Mouse (Mus musculus) embryonic fibroblast, embryonic 13.5 days (primary cell): ENCODE results near the gene Plod2. TPM values are rescaled to one million over a fixed set of nuclear protein-coding genes. Genes with fewer than 3 reads are reported as not detected.

Experiments used
- H3K27ac ChIP-seq: 2 replicates; pipeline ENCODE4 v1.5.1; 2012; ENCODE audit warnings: low read length, control low read depth, inconsistent platforms; ENCODE audit not compliant: insufficient read depth
- H3K4me1 ChIP-seq: 2 replicates; pipeline ENCODE4 v1.6.1; 2011; ENCODE audit warnings: low read length; ENCODE audit not compliant: control insufficient read depth, insufficient read depth
- H3K4me3 ChIP-seq: 2 replicates; pipeline ENCODE4 v1.5.1; 2011; ENCODE audit warnings: mild to moderate bottlenecking, control low read depth, low read length; ENCODE audit not compliant: insufficient read depth
- CTCF ChIP-seq: IDR thresholded peaks from 2 replicates; pipeline ENCODE4 v1.5.1; 2011; ENCODE audit warnings: mild to moderate bottlenecking, control low read depth, low read length, moderate library complexity, borderline replicate concordance; ENCODE audit not compliant: insufficient read depth
- POLR2A ChIP-seq: IDR thresholded peaks from 2 replicates; pipeline ENCODE4 v1.6.1; 2011; ENCODE audit warnings: low read depth, mild to moderate bottlenecking, control low read depth, low read length, moderate library complexity
- polyA plus RNA-seq: library from polyadenylated mRNA; stranded (reverse); fragments of >200 nt; gene quantifications from 2 replicates; pipeline ENCODE4 v1.2.4, GENCODE M21; 2011; ENCODE audit warnings: low read depth; ENCODE audit not compliant: missing spikeins, insufficient read length

The Plod2 gene
- polyA plus RNA-seq, 1 experiment, result 107 TPM

DNA sequence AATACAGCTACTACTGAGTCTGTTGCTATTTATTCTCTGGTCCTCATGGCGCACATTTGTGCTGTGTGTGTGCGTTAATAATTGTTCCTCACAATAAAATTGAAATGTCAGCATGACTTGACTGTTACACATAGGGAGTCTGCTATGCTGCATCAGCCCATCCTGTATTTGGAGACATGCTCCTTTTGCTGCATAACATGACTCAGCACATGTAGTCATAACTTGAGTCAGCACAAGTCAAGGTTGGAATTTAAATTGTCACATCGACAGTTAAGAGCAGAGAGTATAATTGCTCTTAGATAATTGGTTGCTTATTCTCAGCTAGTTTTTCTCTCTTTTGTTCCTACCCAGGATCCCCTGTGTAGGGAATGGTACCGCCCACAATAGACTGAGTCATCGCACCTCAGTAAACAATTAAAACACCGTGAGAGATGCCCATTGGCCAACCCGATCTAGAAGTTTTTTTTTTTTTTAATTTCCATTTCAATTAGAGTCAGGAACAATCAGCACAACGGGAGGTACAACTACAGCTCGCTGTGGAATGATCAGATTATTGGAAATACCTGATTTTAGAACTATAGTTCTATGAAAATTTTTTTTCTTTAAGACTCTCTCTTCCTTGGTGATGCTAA lies 55.0 kb downstream of the Plod2 start:
- H3K4me3 ChIP-seq, result no peak overlapping the region
- no peak overlapping the region for H3K27ac ChIP-seq
- TF ChIP-seq CTCF (no peak), POLR2A (no peak)
- H3K4me1 ChIP-seq, result no peaks in the 10 kb centered on the region

DNA sequence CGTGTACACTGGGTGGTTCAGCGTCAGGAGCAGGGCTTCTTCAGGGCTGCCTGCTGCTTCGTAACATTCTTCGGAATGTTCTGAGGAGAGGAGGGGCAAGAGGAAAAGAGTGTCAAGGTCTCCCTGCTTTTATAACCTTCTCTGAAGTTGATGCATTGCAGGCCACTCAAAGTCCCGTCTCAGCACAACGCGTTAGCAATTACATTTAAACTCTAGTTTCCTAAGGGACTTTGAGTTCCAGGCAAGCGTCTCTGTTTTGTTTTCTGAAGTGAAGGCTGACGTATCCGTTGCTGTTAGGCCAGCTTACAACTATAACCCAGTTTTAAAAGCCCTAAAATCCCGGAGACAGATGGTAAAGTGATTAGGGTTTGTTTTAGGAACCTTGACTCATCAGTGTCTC lies 55.8 kb downstream of the Plod2 start:
- TF ChIP-seq CTCF (no peak), POLR2A (no peak)
- Histone ChIP-seq H3K27ac (no peak overlapping the region), H3K4me1 (no peaks in the 10 kb centered on the region), H3K4me3 (no peak overlapping the region)

DNA sequence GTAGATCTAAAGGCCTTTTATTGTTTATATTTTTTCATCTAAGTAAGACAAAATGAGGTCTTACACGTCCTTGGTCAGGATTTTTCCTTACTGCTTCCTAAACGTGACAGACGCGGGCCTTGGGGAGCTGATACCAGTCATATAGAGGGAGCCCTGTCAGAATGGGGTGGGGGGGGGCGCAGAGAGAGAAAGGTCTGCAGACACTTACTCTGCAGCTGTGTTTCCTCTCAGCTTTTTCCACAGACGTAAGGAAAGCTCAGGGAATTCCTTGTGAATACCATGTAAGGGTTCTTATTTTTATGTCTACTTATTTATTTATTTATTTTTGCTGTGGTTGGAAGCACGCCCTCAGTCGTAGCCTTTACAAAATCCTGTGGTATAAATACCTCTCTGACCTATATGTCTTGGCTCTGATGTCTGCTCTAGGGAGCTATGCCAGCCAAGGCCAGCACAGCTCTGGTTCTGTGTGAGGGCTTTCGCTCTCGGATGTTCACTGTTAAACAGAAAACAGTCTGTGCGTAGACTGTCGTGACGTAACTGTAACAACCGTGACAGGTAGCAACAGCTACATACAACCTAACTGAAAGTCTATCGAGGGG lies 58.0 kb downstream of the Plod2 start:
- Histone ChIP-seq H3K27ac (no peak overlapping the region), H3K4me1 (no peaks in the 10 kb centered on the region), H3K4me3 (no peak overlapping the region)
- TF ChIP-seq POLR2A (no peak), CTCF (no peak)

DNA sequence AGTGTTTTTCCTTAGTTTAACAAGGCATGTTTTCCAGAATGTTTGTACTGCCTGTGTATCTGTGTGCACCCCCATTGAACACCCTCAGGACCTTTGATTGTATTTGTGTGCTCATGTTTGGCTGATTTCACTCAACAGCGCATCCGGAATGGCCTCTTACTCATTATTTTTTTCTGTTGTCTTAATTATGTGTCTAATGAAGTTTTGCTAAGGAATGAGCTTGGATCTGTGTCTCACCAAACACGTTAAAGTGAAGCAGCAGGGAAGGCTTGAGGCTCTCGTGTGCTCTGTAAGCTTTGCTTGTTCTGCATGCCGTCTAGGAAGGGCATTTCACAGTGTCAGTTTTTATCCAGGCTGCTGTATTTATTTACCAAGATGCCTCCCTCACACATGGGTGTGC lies 59.5 kb downstream of the Plod2 start:
- Histone ChIP-seq H3K4me1 (no peaks in the 10 kb centered on the region), H3K27ac (no peak overlapping the region), H3K4me3 (no peak overlapping the region)
- TF ChIP-seq CTCF, result no peak
- no peak for TF ChIP-seq POLR2A

DNA sequence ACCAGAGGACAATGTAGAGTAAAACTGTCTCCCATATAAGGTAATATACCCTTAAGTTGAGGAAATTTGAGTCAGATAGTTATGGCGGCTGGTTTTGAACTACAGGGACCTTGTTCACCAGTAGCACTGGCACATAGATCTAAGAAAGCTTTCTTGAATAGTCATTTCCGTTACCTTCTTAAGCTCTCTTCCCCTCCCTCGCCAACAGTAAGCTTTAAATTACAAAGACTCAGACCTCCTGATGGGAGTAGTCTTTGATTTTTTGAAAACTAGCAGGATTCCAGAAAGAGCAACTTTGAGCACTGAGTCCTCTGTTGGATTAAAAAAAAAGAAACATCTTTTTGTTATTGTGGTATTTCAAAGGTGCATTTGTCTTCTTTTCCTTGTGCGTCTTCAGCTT lies 61.5 kb downstream of the Plod2 start:
- TF ChIP-seq POLR2A (no peak), CTCF (no peak)
- H3K4me3 ChIP-seq, result no peak overlapping the region
- no peaks in the 10 kb centered on the region for H3K4me1 ChIP-seq
- H3K27ac ChIP-seq, result no peak overlapping the region

DNA sequence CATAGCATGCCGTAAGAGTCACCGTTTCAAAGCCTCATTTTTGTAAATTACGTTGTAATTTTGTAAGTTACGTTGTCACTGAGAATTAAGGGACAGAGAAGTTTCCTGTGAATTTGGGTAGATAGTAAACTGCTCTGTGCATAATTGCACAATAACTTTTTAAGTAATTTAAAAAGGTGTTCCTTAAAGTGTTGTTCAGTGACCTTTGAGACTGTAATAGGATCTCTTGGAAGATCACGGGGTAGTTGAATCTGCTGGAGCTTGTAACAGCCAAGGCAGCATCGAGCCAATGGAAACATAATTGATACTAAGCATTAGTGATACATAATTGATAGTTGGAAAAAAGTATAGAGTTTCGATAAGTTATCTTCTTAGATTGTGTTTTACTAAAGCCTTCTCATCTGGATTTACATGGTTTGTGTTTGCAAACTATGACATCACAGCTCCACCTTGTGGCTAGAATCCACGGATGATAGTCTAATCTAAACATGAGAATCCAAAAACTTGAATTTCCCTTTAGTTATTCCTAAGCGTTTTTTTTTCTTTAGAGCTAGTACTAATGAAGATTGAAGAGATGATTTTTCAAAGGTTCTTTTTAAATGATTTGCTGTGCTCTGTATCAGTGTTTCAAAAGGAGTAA lies 68.7 kb downstream of the Plod2 start:
- Histone ChIP-seq H3K4me3 (no peak overlapping the region), H3K27ac (no peak overlapping the region), H3K4me1 (no peaks in the 10 kb centered on the region)
- TF ChIP-seq POLR2A (no peak), CTCF (no peak)

DNA sequence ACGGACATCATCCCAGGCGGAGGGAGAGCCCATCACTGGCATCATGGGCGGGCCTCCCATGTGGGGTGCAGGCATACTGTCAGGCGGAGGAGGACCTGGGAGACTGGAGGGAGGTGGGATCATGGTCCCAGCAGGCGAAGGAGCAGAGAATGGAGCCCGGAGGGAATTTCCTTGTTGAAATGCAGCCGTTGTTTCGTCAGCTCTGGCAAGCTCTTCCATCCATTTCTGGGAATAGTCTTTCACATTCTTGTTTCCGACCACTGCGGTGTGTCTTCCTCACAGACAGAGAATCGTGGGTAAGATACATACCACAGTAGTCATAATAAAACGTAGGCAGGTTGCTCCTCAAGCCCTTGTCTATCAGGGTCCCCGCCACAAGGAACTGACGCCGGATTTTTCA lies 70.6 kb downstream of the Plod2 start:
- no peak overlapping the region for H3K27ac ChIP-seq
- H3K4me1 ChIP-seq, result no peaks in the 10 kb centered on the region
- H3K4me3 ChIP-seq, result no peak overlapping the region
- TF ChIP-seq CTCF (no peak), POLR2A (no peak)

DNA sequence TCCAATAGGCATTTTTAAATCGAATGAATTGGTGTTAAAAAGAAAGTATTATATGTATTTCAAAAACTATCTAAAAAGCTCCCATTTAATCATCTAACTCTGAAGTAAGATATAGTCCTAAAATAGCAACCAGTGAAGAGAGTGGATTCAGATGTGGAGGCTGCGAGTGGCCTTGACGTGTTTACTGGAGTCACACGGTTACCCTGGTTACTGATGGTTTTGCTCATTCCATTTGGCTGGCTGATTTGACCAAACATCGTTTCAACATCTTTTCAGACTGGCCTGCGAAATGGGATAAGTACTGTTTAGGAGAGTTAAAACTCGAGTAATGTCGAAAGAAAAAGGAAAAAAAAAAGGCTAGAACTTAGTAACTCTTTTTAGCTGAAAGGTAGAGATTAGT lies 71.2 kb downstream of the Plod2 start:
- no peak overlapping the region for H3K4me3 ChIP-seq
- H3K27ac ChIP-seq, result no peak overlapping the region
- no peak for TF ChIP-seq POLR2A
- TF ChIP-seq CTCF, result no peak
- H3K4me1 ChIP-seq, result no peaks in the 10 kb centered on the region

DNA sequence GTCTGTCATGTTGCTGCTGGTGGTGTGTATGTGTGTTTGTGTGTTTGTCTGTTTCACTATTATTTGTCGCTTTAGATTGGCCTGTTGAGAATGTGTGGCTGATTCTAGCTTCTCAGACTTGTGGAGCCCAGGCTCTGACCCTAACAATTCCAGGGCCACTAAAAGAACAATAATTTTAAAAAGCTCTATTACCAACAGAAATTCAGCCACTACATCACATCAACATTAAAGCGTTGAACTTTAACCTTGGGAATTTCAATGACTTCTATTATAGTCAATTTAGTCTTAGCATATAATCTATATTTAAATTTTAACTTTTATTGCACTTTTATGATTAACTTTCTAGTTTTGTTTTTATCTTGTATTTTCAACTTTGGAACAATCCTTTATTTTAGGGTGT lies 74.4 kb downstream of the Plod2 start:
- Histone ChIP-seq H3K4me1 (peaks cover 6% of the 10 kb centered on the region), H3K27ac (no peak overlapping the region), H3K4me3 (no peak overlapping the region)
- TF ChIP-seq POLR2A, result no peak
- no peak for TF ChIP-seq CTCF

DNA sequence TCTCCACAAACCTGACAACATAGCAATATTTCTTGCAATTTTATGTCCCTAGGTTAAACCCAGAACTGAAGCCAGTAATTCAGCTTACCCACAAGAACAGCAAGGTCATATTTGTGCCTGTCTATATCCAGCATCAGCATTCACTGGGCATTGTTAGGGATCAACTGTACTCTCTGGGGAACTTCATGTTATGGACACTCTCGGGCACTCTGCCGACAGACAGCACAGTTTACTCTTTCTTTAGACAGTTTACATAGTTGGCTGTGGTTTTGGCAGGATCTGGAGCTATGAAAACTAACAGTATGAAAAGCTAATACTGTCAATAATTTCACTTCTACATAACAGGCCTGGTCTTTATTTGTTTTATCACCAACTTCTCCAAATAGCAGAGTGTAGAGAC lies 75.4 kb downstream of the Plod2 start:
- peaks cover 6% of the 10 kb centered on the region for H3K4me1 ChIP-seq
- TF ChIP-seq POLR2A (no peak), CTCF (no peak)
- H3K4me3 ChIP-seq, result no peak overlapping the region
- H3K27ac ChIP-seq, result no peak overlapping the region; the same call in 1 of the 2 replicates
